Mouse (Mus musculus) liver, embryonic 14.5 days (tissue): ENCODE results near the gene Asb8.

Experiments
- CTCF ChIP-seq: IDR thresholded peaks from 2 replicates; pipeline ENCODE4 v1.5.1; 2016; ENCODE audit warnings: antibody characterized with exemption, low read depth, control low read depth
- EP300 ChIP-seq: IDR thresholded peaks from 2 replicates; pipeline ENCODE4 v1.6.1; 2016; ENCODE audit warnings: antibody characterized with exemption, low read depth

- TF ChIP-seq EP300 = no peak
- no peak for TF ChIP-seq CTCF
These were observed 11.9 kb upstream of the Asb8 start for GRCm38 (mm10) chr15:98177320-98177719.
